Mouse (Mus musculus) R1 (cell line): Measurements from ENCODE around the gene Alkbh2.

Source experiments
- DNase-seq: peaks from one replicate; pipeline ENCODE4 v3.0.0-alpha.2; 2018; ENCODE audit warnings: low read depth, low spot score

Gene Alkbh2

DNA sequence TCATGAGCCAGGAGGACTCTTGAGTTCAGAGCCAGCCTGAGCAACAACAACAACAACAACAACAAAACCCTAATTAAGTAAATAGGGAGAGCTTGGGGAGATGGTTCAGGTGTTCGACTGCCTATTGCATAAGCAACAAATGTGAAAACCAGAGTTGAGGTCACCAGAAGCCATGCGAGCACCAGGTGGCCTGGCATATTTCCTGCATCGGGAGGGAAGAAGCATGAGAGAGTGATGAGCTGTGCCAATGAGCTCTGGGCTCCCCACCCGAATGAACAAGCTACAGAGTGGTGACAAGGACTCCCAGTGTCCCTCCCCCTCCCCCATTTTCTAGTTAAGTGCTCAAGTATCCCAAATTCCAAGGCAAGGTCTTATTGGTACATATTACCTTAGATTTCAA lies 26.1 kb downstream of the Alkbh2 start:
- no peak for DNase-seq

DNA sequence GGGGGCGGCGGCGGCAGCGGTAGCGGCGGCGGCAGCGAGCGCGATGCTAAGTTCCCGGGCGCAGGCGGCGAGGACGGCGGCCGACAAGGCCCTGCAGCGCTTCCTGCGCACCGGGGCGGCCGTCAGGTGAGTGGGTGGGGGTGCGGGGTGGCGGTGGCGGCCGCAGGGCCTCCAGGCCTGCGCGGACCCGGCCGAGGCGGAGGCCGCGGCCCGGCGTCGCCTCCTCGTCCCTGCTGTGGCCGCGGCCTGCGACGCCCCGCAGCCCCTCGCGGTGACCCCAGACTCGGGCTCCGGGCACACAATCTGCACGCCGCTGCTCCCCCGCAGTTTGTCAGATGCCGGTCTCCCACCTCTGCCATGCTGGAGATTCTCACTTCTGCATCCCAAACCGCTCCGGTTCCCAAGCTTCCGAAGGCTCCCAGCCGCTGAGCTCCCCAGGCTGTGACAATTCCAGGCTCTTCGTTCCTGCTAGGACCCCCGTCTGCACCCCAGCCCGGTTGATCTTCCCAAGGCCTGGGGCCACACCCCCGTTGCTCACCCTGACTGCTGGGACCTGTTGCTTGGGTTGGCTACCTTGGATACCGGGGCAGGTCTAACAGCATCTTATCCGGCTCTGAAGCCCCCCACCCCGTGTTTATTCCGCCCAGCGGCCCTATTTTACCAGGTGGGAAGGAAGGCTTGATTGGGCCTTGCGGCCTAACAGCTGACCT lies 27.5 kb downstream of the Alkbh2 start:
- DNase-seq, result no peak

DNA sequence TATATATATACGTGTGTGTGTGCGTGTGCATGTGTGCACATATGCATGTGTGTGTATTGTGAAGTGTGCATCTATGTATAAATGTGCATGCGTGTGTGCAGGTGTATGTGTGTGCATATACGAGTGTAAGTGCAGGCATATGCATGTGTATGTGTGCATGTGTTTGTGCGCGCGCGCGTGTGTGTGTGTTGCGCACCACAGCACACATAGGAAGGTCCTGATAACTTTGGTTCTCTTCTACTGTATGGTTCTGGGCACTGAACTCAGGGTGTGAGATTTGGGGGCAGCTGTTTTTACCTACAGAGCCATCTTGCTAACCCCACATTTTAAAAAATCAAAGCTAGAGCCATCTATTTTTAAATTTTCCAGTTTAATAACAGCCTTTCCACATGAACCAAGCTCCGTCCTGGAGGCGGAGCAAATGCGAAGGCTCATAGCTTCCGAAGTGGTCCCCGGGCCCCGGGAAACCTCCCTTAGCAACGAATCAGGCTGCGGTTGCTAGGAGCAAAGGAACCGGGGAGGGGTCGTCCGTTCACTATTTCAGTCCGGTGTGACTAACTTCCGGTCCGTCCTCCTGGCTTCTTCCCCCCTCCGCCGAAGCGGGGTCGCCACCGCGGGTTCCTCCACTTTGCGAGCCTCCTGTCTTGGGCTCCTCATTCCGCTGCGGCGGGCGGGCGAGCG lies 28.2 kb downstream of the Alkbh2 start:
- DNase-seq, result peak; percentile 94

DNA sequence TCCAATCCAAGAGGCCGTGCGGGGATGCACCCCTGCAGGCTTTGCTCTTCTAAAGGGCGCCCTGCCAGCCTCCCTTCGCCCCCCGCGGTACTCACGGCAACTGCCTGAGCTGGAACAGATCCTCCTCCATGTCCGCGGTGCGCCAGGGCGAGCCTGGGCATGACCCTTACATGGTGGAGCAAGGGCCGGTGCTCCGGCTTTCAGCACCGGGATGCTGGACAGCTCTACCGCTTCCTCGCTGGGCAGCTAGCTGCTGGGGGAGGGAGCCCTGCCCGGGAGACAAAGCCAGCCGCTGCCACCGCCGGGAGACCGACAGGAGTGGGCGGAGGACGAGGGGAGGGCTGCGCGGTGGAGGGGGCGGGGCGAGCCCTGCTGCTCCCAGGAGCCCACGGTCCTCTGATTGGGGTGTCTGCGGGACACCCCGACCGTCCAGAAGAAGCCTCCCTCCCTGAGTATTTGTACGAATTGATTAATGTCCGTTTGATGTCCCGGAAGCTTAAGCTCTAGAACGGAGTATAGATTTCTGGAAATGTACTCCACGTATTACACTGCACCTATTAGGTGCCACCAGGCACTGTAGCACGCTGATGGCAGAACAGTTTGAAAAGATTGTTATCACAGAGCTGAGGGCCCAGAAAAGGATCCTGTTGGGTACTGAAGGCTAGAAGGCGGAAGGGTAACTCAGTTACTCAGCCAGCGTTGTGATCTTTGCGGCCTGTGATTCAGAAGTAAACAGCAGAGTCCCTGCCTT lies 36.8 kb downstream of the Alkbh2 start, which contains the start of gene Svop:
Gene Svop (minus strand): TSS at position 514 of the 751 bp plus-strand sequence.
- DNase-seq, result peak; percentile 85

DNA sequence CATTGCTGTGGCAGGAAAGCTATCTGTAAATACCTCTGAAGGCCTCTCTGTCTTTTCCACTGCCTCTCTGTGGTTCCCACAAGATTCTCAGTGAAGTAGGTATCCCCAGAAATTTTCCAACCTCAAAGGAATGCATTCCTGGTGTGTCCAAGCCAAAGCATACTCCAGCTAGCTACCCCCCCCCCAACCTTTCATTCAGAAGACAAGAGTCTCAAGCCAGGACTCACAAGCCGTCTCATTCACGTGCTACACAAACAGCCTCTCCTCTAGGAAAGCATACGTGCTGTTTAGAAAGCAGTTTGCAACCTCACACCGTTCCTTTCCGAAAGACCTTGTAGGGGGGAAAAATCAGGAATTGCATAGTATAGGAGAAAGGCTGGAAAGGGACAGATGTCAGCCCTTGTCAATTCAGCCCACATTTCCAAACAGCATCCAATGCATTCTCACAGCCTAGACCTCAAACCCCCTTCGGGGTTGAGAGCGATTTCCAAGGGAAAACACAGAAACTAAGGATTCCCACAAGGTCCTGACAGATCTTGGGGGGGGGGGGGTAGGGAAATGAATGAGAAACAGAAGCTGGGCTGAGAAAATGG lies 37.5 kb downstream of the Alkbh2 start:
- DNase-seq, result no peak

DNA sequence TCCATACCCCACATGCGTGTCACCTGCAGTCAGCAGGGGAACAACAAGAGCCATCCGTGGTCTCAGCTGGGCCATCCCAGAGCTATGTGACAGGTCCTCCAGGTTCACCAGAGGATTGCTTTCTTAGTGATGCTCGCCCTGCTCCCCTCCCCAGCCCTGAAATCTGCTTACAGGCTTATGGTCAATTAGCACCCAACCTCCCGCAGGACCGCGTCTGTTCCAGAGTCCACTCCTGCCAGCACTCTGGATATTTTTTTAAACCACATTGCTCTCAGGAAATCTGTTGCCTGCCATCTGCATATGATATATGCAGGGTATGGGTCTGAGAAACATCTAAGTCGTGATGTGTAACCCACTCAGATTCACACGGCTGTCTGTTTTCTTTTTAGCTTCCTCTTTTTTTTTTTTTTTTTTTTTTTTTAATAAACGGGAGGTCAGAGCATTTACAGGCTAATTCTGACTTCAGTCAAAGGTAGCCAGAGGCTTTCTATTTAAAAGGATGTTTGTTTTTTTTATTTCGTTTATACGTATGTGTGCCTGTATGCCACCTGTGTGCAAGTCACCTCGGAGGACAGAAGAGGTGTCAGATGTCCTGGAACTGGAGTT lies 40.0 kb downstream of the Alkbh2 start:
- DNase-seq, result no peak

DNA sequence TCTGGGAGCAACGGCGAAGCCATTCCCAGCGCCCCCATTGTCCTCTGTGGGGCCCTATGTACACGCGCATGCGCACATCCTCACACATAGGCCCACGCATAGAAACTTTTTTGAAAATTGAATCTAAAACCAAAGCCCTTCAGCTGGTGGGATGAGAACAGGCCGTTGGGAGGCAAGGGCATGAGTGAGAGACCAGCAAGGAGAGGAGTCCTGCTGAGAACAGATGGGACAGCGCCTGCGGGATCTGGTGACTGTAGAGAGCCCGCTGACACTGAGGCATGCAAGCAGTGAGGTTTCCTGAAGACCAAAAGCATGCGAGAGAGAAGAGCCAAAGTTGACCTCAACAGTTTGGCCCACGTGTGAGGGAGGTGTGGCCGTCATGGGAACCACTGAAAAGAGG lies 42.5 kb downstream of the Alkbh2 start:
- no peak for DNase-seq

DNA sequence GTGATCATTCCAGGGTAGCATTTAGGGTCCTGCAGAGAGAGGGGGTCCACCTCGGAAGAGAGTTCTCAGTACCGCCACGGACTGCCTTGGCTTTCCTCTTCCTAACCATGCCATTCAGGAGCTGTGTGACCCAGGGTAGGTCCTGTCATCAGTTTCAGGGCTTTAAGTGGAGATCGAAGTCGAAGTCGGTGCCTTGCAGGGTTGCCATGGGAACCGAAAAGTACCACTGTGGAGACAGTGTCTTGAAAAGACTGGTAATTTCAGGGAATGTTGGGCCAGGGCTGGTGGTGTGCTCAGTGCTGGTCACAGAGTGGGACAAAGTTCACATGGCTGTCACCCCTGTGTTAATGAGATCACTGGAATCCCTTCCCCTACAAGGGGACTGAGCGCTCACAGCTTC lies 51.0 kb downstream of the Alkbh2 start:
- DNase-seq, result peak; percentile 56
